Mouse (Mus musculus) heart, embryonic 14.5 days (tissue): Measurements from ENCODE around the gene Dus2. TPM values are rescaled to one million over a fixed set of nuclear protein-coding genes. Genes with fewer than 3 reads are reported as not detected.

Experiments
- ATAC-seq: fragments of 200-750 bp; cut with Nextera tagmentation; 2 replicates; pipeline ENCODE4 v1.8.0; 2017; ENCODE audit warnings: low read depth, moderate TSS enrichment; ENCODE audit not compliant: insufficient number of reproducible peaks, insufficient read depth, low FRiP score
- H3K27ac ChIP-seq, 2 experiments: fragments of 200-500 bp in 1 of 2; fragments of 300-500 bp in 1 of 2; sonication (generic) in 1 of 2; replicated peaks in 1 of 2; 2 replicates each; pipeline ENCODE4 v1.5.1; 2012 to 2014; ENCODE audit warnings: low read depth in 2 of 2, low read length in 2 of 2, control low read depth in 1 of 2, mild to moderate bottlenecking in 1 of 2, mixed read lengths in 1 of 2; ENCODE audit not compliant: control insufficient read depth in 1 of 2, insufficient read depth in 1 of 2
- H3K27me3 ChIP-seq: fragments of 300-500 bp; sonication (generic); 2 replicates; pipeline ENCODE4 v1.6.1; 2014; ENCODE audit warnings: mild to moderate bottlenecking, low read length, control low read depth; ENCODE audit not compliant: control insufficient read depth, insufficient read depth
- H3K36me3 ChIP-seq: fragments of 300-500 bp; sonication (generic); 2 replicates; pipeline ENCODE4 v1.6.1; 2014; ENCODE audit warnings: mild to moderate bottlenecking, control low read depth, low read length, mixed read lengths; ENCODE audit not compliant: control insufficient read depth, insufficient read depth
- H3K4me1 ChIP-seq, 2 experiments: fragments of 200-500 bp in 1 of 2; fragments of 300-500 bp in 1 of 2; sonication (generic) in 1 of 2; 2 replicates each; pipeline ENCODE4 v1.6.1; 2012 to 2014; ENCODE audit warnings: low read length in 2 of 2, control low read depth in 1 of 2, mixed read lengths in 1 of 2; ENCODE audit not compliant: control insufficient read depth in 2 of 2, insufficient read depth in 2 of 2
- H3K4me2 ChIP-seq: fragments of 300-500 bp; sonication (generic); 2 replicates; pipeline ENCODE4 v1.6.1; 2014; ENCODE audit warnings: mild to moderate bottlenecking, low read length
- H3K4me3 ChIP-seq, 2 experiments: fragments of 200-500 bp in 1 of 2; fragments of 300-500 bp in 1 of 2; sonication (generic) in 1 of 2; 2 replicates each; pipeline ENCODE4 v1.5.1; 2012 to 2014; ENCODE audit warnings: low read length in 2 of 2, mild to moderate bottlenecking in 2 of 2, control low read depth in 1 of 2, low read depth in 1 of 2, moderate library complexity in 1 of 2; ENCODE audit not compliant: control insufficient read depth in 1 of 2, insufficient read depth in 1 of 2
- H3K9ac ChIP-seq: fragments of 300-500 bp; sonication (generic); 2 replicates; pipeline ENCODE4 v1.6.1; 2014; ENCODE audit warnings: mild to moderate bottlenecking, low read length
- H3K9me3 ChIP-seq: fragments of 300-500 bp; sonication (generic); 2 replicates; pipeline ENCODE4 v1.6.1; 2016; ENCODE audit warnings: low read length, control low read depth; ENCODE audit not compliant: control insufficient read depth
- WGBS: fragments of 180-500 bp; shearing (Covaris S2); extraction: QIAGEN DNeasy Blood & Tissue Kit; methylation state at CpG from one replicate; pipeline ENCODE4 v1.1.7; 2014; 5-methylcytosine and 5-hydroxymethylcytosine counted together
- polyA plus RNA-seq: library from polyadenylated mRNA; unstranded; fragments of >200 nt; fragmentation: Nextera tagmentation; extraction: Ambion mirVana; gene quantifications from 2 replicates; pipeline ENCODE4 v1.2.1, GENCODE M21; 2014

Dus2 gene
- polyA plus RNA-seq, 1 experiment from 2014 or later: 15.2 TPM

GRCm38 (mm10) chr8:105988546-105988945, 2.6 kb upstream of the Dus2 start:
- Histone ChIP-seq H3K4me2 (no peak overlapping the region), H3K4me1 (peaks cover 5 to 8% of the 10 kb centered on the region in 2 experiments; a peak in 2 of 4 replicates), H3K4me3 (no peak overlapping the region), H3K9ac (no peak overlapping the region), H3K27ac (no peak overlapping the region), H3K27me3 (no peaks in the 10 kb centered on the region), H3K36me3 (no peaks in the 10 kb centered on the region), H3K9me3 (no peaks in the 10 kb centered on the region)
- 77% methylated on average over 11 of the region's 11 CpGs for WGBS
- no peak for ATAC-seq

- no peak overlapping the region for H3K4me3 ChIP-seq
- no peaks in the 10 kb centered on the region for H3K9me3 ChIP-seq
- H3K4me1 ChIP-seq: peaks cover 5 to 8% of the 10 kb centered on the region in 2 experiments; a peak in 2 of 4 replicates
- no peak for ATAC-seq
- no peaks in the 10 kb centered on the region for H3K36me3 ChIP-seq
- no peak overlapping the region for H3K27ac ChIP-seq
- peak overlapping the region; percentile 34 for H3K4me2 ChIP-seq
- WGBS: 61% methylated on average over 2 of the region's 2 CpGs
- H3K27me3 ChIP-seq: no peaks in the 10 kb centered on the region
- H3K9ac ChIP-seq: 0 out of 2 replicates have a peak overlapping the region, but pooled peaks have one; percentile 47
Measured at GRCm38 (mm10) chr8:105991546-105991945, 409 bp downstream of the Dus2 start.

- no peak overlapping the region for H3K4me2 ChIP-seq
- no peaks in the 10 kb centered on the region for H3K27me3 ChIP-seq
- WGBS: 60% methylated on average over 5 of the region's 5 CpGs
- peaks cover 5 to 8% of the 10 kb centered on the region in 2 experiments; a peak in 2 of 4 replicates for H3K4me1 ChIP-seq
- H3K9me3 ChIP-seq: no peaks in the 10 kb centered on the region
- no peak overlapping the region for H3K4me3 ChIP-seq
- ATAC-seq: no peak
- no peaks in the 10 kb centered on the region for H3K36me3 ChIP-seq
- H3K9ac ChIP-seq: no peak overlapping the region
- H3K27ac ChIP-seq: no peak overlapping the region
Measured at GRCm38 (mm10) chr8:105992499-105992898, 1.4 kb downstream of the Dus2 start.

- no peak for ATAC-seq
- H3K4me2 ChIP-seq: no peak overlapping the region
- H3K27me3 ChIP-seq: no peaks in the 10 kb centered on the region
- H3K9ac ChIP-seq: no peak overlapping the region
- WGBS: 61% methylated on average over 4 of the region's 4 CpGs
- no peak overlapping the region for H3K27ac ChIP-seq
- no peaks in the 10 kb centered on the region for H3K36me3 ChIP-seq
- no peak overlapping the region for H3K4me3 ChIP-seq
- peaks cover 5 to 8% of the 10 kb centered on the region in 2 experiments; a peak in 2 of 4 replicates for H3K4me1 ChIP-seq
- H3K9me3 ChIP-seq: no peaks in the 10 kb centered on the region
Measured at GRCm38 (mm10) chr8:105993226-105993625, 2.1 kb downstream of the Dus2 start.

GRCm38 (mm10) chr8:105996359-105996758, 5.2 kb downstream of the Dus2 start:
- Histone ChIP-seq H3K4me3 (no peak overlapping the region), H3K4me1 (peaks cover 0 to under 1% of the 10 kb centered on the region in 2 experiments; a peak in 1 of 4 replicates), H3K36me3 (no peaks in the 10 kb centered on the region), H3K27me3 (no peaks in the 10 kb centered on the region), H3K9me3 (no peaks in the 10 kb centered on the region), H3K9ac (no peak overlapping the region), H3K4me2 (no peak overlapping the region), H3K27ac (no peak overlapping the region)
- no peak for ATAC-seq
- WGBS: 62% methylated on average over 7 of the region's 7 CpGs

- Histone ChIP-seq H3K27me3 (no peaks in the 10 kb centered on the region), H3K9me3 (no peaks in the 10 kb centered on the region), H3K9ac (no peak overlapping the region), H3K4me2 (no peak overlapping the region), H3K36me3 (no peaks in the 10 kb centered on the region), H3K4me3 (no peak overlapping the region), H3K4me1 (no peaks in the 10 kb centered on the region), H3K27ac (no peak overlapping the region)
- 80% methylated on average over 2 of the region's 2 CpGs for WGBS
- ATAC-seq: no peak
Measured at GRCm38 (mm10) chr8:105998971-105999370, 7.8 kb downstream of the Dus2 start.

- Histone ChIP-seq H3K4me3 (no peak overlapping the region), H3K4me1 (no peaks in the 10 kb centered on the region), H3K9ac (no peak overlapping the region), H3K9me3 (no peaks in the 10 kb centered on the region), H3K27me3 (no peaks in the 10 kb centered on the region), H3K36me3 (no peaks in the 10 kb centered on the region), H3K27ac (no peak overlapping the region), H3K4me2 (no peak overlapping the region)
- ATAC-seq: no peak
- 71% methylated on average over 4 of the region's 4 CpGs for WGBS
Measured at GRCm38 (mm10) chr8:106001908-106002307, 10.8 kb downstream of the Dus2 start.

- Histone ChIP-seq H3K36me3 (peaks cover 4% of the 10 kb centered on the region; the same call in 1 of the 2 replicates), H3K9ac (no peak overlapping the region), H3K4me2 (no peak overlapping the region), H3K27me3 (no peaks in the 10 kb centered on the region), H3K4me3 (no peak overlapping the region), H3K27ac (no peak overlapping the region), H3K9me3 (no peaks in the 10 kb centered on the region), H3K4me1 (no peaks in the 10 kb centered on the region)
- WGBS: 69% methylated on average over 8 of the region's 8 CpGs
- ATAC-seq: no peak
Measured at GRCm38 (mm10) chr8:106004538-106005207, 13.5 kb downstream of the Dus2 start.
